Mouse (Mus musculus) cortical plate, adult 2 months (tissue): ENCODE data around the gene Gkn3. TPM values are rescaled to one million over a fixed set of nuclear protein-coding genes. Genes with fewer than 3 reads are reported as not detected.

Source experiments
- H3K27ac ChIP-seq: fragments of 200-500 bp; 2 replicates; pipeline ENCODE4 v1.5.1; 2012; ENCODE audit warnings: low read length, control low read depth, inconsistent platforms; ENCODE audit not compliant: insufficient read depth
- H3K4me1 ChIP-seq: fragments of 200-500 bp; 2 replicates; pipeline ENCODE4 v1.6.1; 2011; ENCODE audit warnings: low read length; ENCODE audit not compliant: control insufficient read depth, insufficient read depth
- H3K4me3 ChIP-seq: fragments of 200-500 bp; 2 replicates; pipeline ENCODE4 v1.5.1; 2011; ENCODE audit warnings: mild to moderate bottlenecking, low read length, control low read depth; ENCODE audit not compliant: insufficient read depth
- CTCF ChIP-seq: fragments of 200-500 bp; IDR thresholded peaks from 2 replicates; pipeline ENCODE4 v1.5.1; 2011; ENCODE audit warnings: mild to moderate bottlenecking, control low read depth, low read length; ENCODE audit not compliant: insufficient read depth; ENCODE audit errors: extremely low read depth
- POLR2A ChIP-seq: fragments of 200-500 bp; IDR thresholded peaks from 2 replicates; pipeline ENCODE4 v1.6.1; 2011; ENCODE audit warnings: mild to moderate bottlenecking, low read length, control low read depth; ENCODE audit not compliant: insufficient read depth; ENCODE audit errors: extremely low read depth
- polyA plus RNA-seq: library from polyadenylated mRNA; depleted of rRNA; stranded (reverse); fragments of >200 nt; gene quantifications from 2 replicates; pipeline ENCODE4 v1.2.3, GENCODE M21; 2012

Gkn3 gene
- polyA plus RNA-seq, 1 experiment, result 42.8 TPM

GRCm38 (mm10) chr6:87399886-87400566 lies 11.3 kb upstream of the Gkn3 start:
- Histone ChIP-seq H3K27ac (no peak overlapping the region), H3K4me1 (no peaks in the 10 kb centered on the region), H3K4me3 (no peak overlapping the region)
- no peak for TF ChIP-seq CTCF
- no peak for TF ChIP-seq POLR2A

DNA sequence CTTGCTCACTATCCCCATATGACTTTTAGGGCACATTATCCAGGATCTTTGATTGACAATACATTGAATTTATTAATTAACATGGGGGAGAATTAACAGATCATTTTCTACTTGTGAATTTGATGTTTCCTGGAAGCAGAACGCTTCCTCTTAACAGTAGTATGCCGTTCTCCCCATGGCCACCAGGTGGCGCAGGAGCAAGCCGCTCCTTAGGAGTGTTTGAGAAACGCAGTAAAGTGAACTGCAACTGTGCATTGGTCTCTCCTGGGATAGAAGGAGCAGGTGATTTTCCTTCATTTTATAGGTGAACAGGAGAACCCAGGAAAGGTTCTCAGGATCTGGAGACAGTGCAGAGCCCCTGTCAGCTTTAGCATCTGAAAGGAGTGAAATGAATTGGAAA lies 10.4 kb upstream of the Gkn3 start:
- Histone ChIP-seq H3K4me3 (no peak overlapping the region), H3K4me1 (no peaks in the 10 kb centered on the region), H3K27ac (no peak overlapping the region)
- peak; percentile 96 for TF ChIP-seq CTCF
- TF ChIP-seq POLR2A, result no peak

DNA sequence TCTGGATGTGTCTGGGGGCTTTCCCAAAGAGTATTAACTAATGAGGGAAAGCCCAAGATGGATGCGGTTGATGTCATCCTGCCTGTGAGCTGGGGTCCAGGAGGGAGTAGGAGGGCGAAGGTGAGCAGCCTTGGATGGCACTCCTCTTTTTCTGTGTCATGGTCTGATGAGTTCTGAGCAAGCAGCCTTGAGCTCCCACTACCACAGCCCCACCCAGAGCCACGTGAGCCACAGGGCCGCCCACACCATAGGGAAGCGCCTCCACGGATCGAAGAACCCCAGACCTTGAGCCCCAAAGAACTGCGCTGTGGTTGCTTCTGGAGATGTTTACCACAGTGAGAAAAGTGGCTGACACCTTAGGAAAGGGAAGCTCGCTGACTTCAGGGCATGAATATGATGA lies 6.0 kb upstream of the Gkn3 start:
- TF ChIP-seq CTCF (no peak), POLR2A (no peak)
- Histone ChIP-seq H3K27ac (no peak overlapping the region), H3K4me3 (no peak overlapping the region), H3K4me1 (no peaks in the 10 kb centered on the region)

- no peak for TF ChIP-seq POLR2A
- no peak for TF ChIP-seq CTCF
- Histone ChIP-seq H3K4me3 (no peak overlapping the region), H3K27ac (no peak overlapping the region), H3K4me1 (no peaks in the 10 kb centered on the region)
Observed at GRCm38 (mm10) chr6:87393466-87394205, 4.9 kb upstream of the Gkn3 start.

- TF ChIP-seq POLR2A, result no peak
- TF ChIP-seq CTCF, result no peak
- no peak overlapping the region for H3K27ac ChIP-seq
- no peak overlapping the region for H3K4me3 ChIP-seq
- H3K4me1 ChIP-seq, result 0 out of 2 replicates have a peak, but pooled peaks cover 1% of the 10 kb centered on the region
Observed at GRCm38 (mm10) chr6:87389455-87389989, 787 bp upstream of the Gkn3 start.

DNA sequence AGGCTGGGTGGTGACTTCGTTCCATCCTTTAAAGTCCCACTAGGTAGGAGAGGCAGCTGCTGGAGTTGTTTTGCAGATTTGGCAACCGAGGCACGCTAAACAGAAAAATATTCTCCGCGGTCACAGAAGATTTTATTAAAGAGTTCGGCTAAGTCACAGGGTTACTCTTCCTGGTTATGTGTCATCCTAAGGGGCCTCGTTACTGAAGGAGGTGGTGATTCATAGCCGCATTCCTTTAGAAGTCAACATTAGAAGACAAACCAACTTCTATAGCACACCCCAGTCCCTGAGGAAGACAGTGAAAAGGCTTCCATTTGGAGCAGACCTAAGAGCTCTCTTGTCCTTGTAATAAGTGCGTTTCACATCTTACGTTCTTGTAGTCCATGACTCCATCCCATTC lies 2.1 kb downstream of the Gkn3 start:
- TF ChIP-seq POLR2A, result no peak
- TF ChIP-seq CTCF, result no peak
- no peak overlapping the region for H3K4me3 ChIP-seq
- no peak overlapping the region for H3K27ac ChIP-seq
- H3K4me1 ChIP-seq, result peaks cover 4% of the 10 kb centered on the region; the same call in 1 of the 2 replicates

DNA sequence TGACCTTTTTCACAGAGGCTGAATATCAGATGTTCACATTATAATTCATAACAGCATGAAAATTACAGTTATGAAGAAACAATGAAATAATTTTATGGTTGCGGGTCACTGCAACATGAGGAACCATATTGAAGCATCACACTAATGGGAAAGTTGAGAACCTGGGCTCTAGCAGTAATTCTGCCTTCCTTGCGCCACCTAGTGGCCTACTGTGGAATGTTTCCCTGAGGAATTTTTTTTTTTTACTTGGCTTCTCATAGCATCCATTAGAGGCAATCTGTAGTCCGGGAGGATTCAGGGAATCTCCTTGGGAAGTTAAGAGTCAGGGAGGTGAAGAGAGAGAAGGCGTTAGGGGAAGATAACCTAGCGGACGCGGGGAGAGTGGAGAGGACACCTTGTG lies 2.5 kb downstream of the Gkn3 start:
- TF ChIP-seq CTCF, result peak; percentile 76
- no peak for TF ChIP-seq POLR2A
- Histone ChIP-seq H3K4me3 (no peak overlapping the region), H3K4me1 (peaks cover 4% of the 10 kb centered on the region; the same call in 1 of the 2 replicates), H3K27ac (no peak overlapping the region)

- TF ChIP-seq POLR2A (no peak), CTCF (no peak)
- Histone ChIP-seq H3K4me3 (peak overlapping the region; percentile 37; the same call in 1 of the 2 replicates), H3K4me1 (peaks cover 4% of the 10 kb centered on the region; the same call in 1 of the 2 replicates), H3K27ac (no peak overlapping the region)
Observed at GRCm38 (mm10) chr6:87384761-87385160, 4.0 kb downstream of the Gkn3 start.

- Histone ChIP-seq H3K27ac (no peak overlapping the region), H3K4me1 (peaks cover 4% of the 10 kb centered on the region; the same call in 1 of the 2 replicates), H3K4me3 (peak overlapping the region; percentile 37)
- TF ChIP-seq CTCF (peak; percentile 47), POLR2A (no peak)
Observed at GRCm38 (mm10) chr6:87383926-87384691, 4.6 kb downstream of the Gkn3 start.
